Mouse (Mus musculus): ENCODE measurements around the gene Klhl41. TPM values are rescaled to one million over a fixed set of nuclear protein-coding genes. Genes with fewer than 3 reads are reported as not detected.

Gene Klhl41
- polyA plus RNA-seq, 1 experiment from 2014 or later: 1.2 TPM

DNA sequence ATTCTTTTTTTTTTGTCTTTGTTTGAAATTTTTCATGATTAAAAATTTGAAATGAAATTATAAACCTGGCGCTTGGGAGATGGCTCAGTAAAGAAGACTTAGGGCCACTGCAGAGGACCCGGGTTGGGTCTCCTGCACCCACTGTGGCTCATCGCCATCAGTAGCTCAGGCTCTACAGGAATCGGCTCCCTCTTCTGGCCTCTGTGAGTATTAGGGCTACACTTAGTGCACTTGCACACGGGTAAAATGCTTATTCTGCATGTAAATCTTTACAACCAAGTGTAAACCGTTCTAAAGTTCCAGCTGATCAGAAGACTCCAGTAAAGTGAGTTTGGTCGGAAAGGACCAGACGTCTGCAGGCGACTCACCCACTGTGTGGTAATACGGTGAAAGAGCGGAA, 23.6 kb downstream of the Klhl41 start:
- no peaks in the 10 kb centered on the region; the same call in 1 of the 2 replicates for H3K36me3 ChIP-seq (ENCODE audit: control insufficient read depth, insufficient read depth)
- no peaks in the 10 kb centered on the region for H3K4me1 ChIP-seq (ENCODE audit: control insufficient read depth, low read depth, low read length)
- H3K27me3 ChIP-seq (ENCODE audit: control insufficient read depth, insufficient read depth, low read depth, low read length): no peaks in the 10 kb centered on the region
- no peak overlapping the region for H3K4me2 ChIP-seq (ENCODE audit: low read depth, low read length)
- ATAC-seq (ENCODE audit: low read depth): no peak
- no peak overlapping the region for H3K4me3 ChIP-seq (ENCODE audit: low read depth, low read length)
- WGBS (ENCODE audit: insufficient replicate concordance): 81% methylated on average over 11 of the region's 11 CpGs
- no peak overlapping the region for H3K9ac ChIP-seq (ENCODE audit: low read depth, low read length)
- H3K27ac ChIP-seq (ENCODE audit: low read length): no peak overlapping the region
- no peaks in the 10 kb centered on the region for H3K9me3 ChIP-seq (replicated peaks; ENCODE audit: control insufficient read depth, low read length)

- Histone ChIP-seq H3K27ac (ENCODE audit: low read length) (no peak overlapping the region), H3K9ac (ENCODE audit: low read depth, low read length) (no peak overlapping the region), H3K9me3 (replicated peaks; ENCODE audit: control insufficient read depth, low read length) (no peaks in the 10 kb centered on the region), H3K27me3 (ENCODE audit: control insufficient read depth, insufficient read depth, low read depth, low read length) (no peaks in the 10 kb centered on the region), H3K4me2 (ENCODE audit: low read depth, low read length) (no peak overlapping the region), H3K4me1 (ENCODE audit: control insufficient read depth, low read depth, low read length) (no peaks in the 10 kb centered on the region), H3K4me3 (ENCODE audit: low read depth, low read length) (no peak overlapping the region), H3K36me3 (ENCODE audit: control insufficient read depth, insufficient read depth) (no peaks in the 10 kb centered on the region)
- WGBS (ENCODE audit: insufficient replicate concordance): 80% methylated on average over 8 of the region's 8 CpGs
- no peak for ATAC-seq (ENCODE audit: low read depth)
Measured at GRCm38 (mm10) chr2:69700446-69700845, 30.5 kb downstream of the Klhl41 start.

GRCm38 (mm10) chr2:69712171-69712570, 42.3 kb downstream of the Klhl41 start:
- Histone ChIP-seq H3K9ac (ENCODE audit: low read depth, low read length) (no peak overlapping the region), H3K4me3 (ENCODE audit: low read depth, low read length) (no peak overlapping the region), H3K9me3 (replicated peaks; ENCODE audit: control insufficient read depth, low read length) (no peaks in the 10 kb centered on the region), H3K4me2 (ENCODE audit: low read depth, low read length) (no peak overlapping the region), H3K36me3 (ENCODE audit: control insufficient read depth, insufficient read depth) (no peaks in the 10 kb centered on the region), H3K27ac (ENCODE audit: low read length) (no peak overlapping the region), H3K4me1 (ENCODE audit: control insufficient read depth, low read depth, low read length) (peaks cover 4% of the 10 kb centered on the region), H3K27me3 (ENCODE audit: control insufficient read depth, insufficient read depth, low read depth, low read length) (no peaks in the 10 kb centered on the region)
- 84% methylated on average over 14 of the region's 14 CpGs for WGBS (ENCODE audit: insufficient replicate concordance)
- no peak for ATAC-seq (ENCODE audit: low read depth)

GRCm38 (mm10) chr2:69712981-69713625, 43.2 kb downstream of the Klhl41 start, which contains the start of gene Fastkd1:
TSS of gene Fastkd1 (minus strand) at chr2:69713516.
- under 1% methylated on average over 39 of the region's 39 CpGs for WGBS (ENCODE audit: insufficient replicate concordance)
- ATAC-seq (ENCODE audit: low read depth): peak; percentile 99

DNA sequence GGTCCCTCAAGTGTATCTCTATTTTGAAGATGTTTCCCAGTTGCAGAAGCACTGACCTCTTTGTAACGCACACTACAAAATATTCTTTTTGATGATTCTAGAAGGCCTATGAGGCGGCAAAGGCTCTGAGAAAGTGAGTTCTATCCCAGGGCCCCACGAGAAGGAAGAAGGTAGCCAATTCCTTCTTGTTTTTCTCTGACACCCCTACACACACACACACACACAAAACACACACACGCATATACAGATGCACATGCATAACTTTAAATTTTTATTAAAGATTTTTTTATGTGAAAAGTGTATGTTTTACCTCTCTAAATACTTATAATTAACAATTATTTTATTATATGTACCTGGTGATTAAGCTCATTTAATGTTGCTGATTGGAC, 43.7 kb downstream of the Klhl41 start:
- Histone ChIP-seq H3K4me3 (ENCODE audit: low read depth, low read length) (peak overlapping the region; percentile 72), H3K4me1 (ENCODE audit: control insufficient read depth, low read depth, low read length) (peaks cover 4% of the 10 kb centered on the region), H3K36me3 (ENCODE audit: control insufficient read depth, insufficient read depth) (no peaks in the 10 kb centered on the region), H3K4me2 (ENCODE audit: low read depth, low read length) (peak overlapping the region; percentile 74), H3K9ac (ENCODE audit: low read depth, low read length) (no peak overlapping the region), H3K27ac (ENCODE audit: low read length) (no peak overlapping the region), H3K27me3 (ENCODE audit: control insufficient read depth, insufficient read depth, low read depth, low read length) (no peaks in the 10 kb centered on the region), H3K9me3 (replicated peaks; ENCODE audit: control insufficient read depth, low read length) (no peaks in the 10 kb centered on the region)
- no peak for ATAC-seq (ENCODE audit: low read depth)
- 22% methylated on average over 4 of the region's 4 CpGs for WGBS (ENCODE audit: insufficient replicate concordance)

More at GRCm38 (mm10) chr2:69712981-69713625, 43.2 kb downstream of the Klhl41 start, which contains the start of gene Fastkd1:
- Histone ChIP-seq H3K9ac (ENCODE audit: low read depth, low read length) (peak within 1 kb of the TSS; percentile 63), H3K27me3 (ENCODE audit: control insufficient read depth, insufficient read depth, low read depth, low read length) (no peaks in the 10 kb centered on the region), H3K4me2 (ENCODE audit: low read depth, low read length) (peak within 1 kb of the TSS; percentile 74), H3K36me3 (ENCODE audit: control insufficient read depth, insufficient read depth) (no peaks in the 10 kb centered on the region), H3K4me3 (ENCODE audit: low read depth, low read length) (peak within 1 kb of the TSS; percentile 72), H3K27ac (ENCODE audit: low read length) (peak within 1 kb of the TSS; percentile 37; the same call in 1 of the 2 replicates), H3K9me3 (replicated peaks; ENCODE audit: control insufficient read depth, low read length) (no peaks in the 10 kb centered on the region), H3K4me1 (ENCODE audit: control insufficient read depth, low read depth, low read length) (peaks cover 4% of the 10 kb centered on the region)

DNA sequence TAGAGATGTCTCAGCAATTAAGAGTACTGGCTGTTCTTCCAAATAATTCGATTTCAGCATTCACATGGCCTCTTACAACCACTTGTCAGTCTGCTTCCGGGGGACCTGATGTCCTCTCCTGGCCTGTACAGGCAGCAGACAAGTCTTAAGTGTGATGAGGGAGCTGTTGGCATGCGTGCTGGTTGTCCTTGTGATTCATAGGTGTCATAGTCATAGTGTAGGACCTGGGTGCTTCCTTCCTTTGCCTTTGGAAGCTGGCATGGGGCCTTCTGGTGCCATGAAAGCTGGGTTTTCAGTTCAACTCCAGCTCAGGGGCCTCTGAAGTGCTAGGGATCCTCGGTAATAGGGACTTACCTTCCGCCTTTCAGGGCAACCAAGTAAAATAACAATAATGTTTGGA, 44.2 kb downstream of the Klhl41 start:
- Histone ChIP-seq H3K27me3 (ENCODE audit: control insufficient read depth, insufficient read depth, low read depth, low read length) (no peaks in the 10 kb centered on the region), H3K9me3 (replicated peaks; ENCODE audit: control insufficient read depth, low read length) (no peaks in the 10 kb centered on the region), H3K4me3 (ENCODE audit: low read depth, low read length) (no peak overlapping the region), H3K4me2 (ENCODE audit: low read depth, low read length) (no peak overlapping the region), H3K4me1 (ENCODE audit: control insufficient read depth, low read depth, low read length) (peaks cover 4% of the 10 kb centered on the region), H3K36me3 (ENCODE audit: control insufficient read depth, insufficient read depth) (no peaks in the 10 kb centered on the region), H3K27ac (ENCODE audit: low read length) (no peak overlapping the region), H3K9ac (ENCODE audit: low read depth, low read length) (no peak overlapping the region)
- 55% methylated on average over 5 of the region's 5 CpGs for WGBS (ENCODE audit: insufficient replicate concordance)
- no peak for ATAC-seq (ENCODE audit: low read depth)

- H3K4me3 ChIP-seq (ENCODE audit: low read depth, low read length): no peak overlapping the region
- no peak overlapping the region for H3K9ac ChIP-seq (ENCODE audit: low read depth, low read length)
- H3K27me3 ChIP-seq (ENCODE audit: control insufficient read depth, insufficient read depth, low read depth, low read length): no peaks in the 10 kb centered on the region; the same call in 1 of the 2 replicates
- peaks cover 4% of the 10 kb centered on the region for H3K4me1 ChIP-seq (ENCODE audit: control insufficient read depth, low read depth, low read length)
- no peak for ATAC-seq (ENCODE audit: low read depth)
- H3K4me2 ChIP-seq (ENCODE audit: low read depth, low read length): no peak overlapping the region
- H3K27ac ChIP-seq (ENCODE audit: low read length): no peak overlapping the region
- no peaks in the 10 kb centered on the region for H3K9me3 ChIP-seq (replicated peaks; ENCODE audit: control insufficient read depth, low read length)
- 40% methylated on average over 3 of the region's 3 CpGs for WGBS (ENCODE audit: insufficient replicate concordance)
- no peaks in the 10 kb centered on the region for H3K36me3 ChIP-seq (ENCODE audit: control insufficient read depth, insufficient read depth)
Measured at GRCm38 (mm10) chr2:69716483-69716882, 46.6 kb downstream of the Klhl41 start.

DNA sequence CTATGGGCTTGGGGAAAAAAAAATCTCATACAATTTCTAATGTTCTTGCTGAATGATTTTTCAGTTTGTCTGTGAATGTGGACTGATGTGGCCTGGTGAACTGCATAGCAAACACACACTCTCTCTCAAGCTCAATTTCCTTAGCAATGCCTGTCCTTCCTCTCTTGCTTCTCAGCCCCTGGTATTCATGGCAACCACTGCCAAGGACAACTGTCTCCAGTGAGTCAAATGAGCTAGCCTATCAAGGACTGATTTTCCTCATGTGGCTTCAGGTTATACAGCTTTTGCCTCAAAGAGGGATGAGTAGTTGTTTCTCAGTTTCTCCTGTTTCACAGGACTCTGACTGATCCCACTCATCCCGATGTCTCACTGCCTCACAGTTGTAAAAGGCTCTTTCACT, 49.2 kb downstream of the Klhl41 start:
- 65% methylated on average over 1 of the region's 1 CpGs for WGBS (ENCODE audit: insufficient replicate concordance)
- Histone ChIP-seq H3K27me3 (ENCODE audit: control insufficient read depth, insufficient read depth, low read depth, low read length) (no peaks in the 10 kb centered on the region; the same call in 1 of the 2 replicates), H3K36me3 (ENCODE audit: control insufficient read depth, insufficient read depth) (no peaks in the 10 kb centered on the region), H3K9ac (ENCODE audit: low read depth, low read length) (no peak overlapping the region), H3K4me3 (ENCODE audit: low read depth, low read length) (no peak overlapping the region), H3K27ac (ENCODE audit: low read length) (no peak overlapping the region), H3K4me2 (ENCODE audit: low read depth, low read length) (no peak overlapping the region), H3K9me3 (replicated peaks; ENCODE audit: control insufficient read depth, low read length) (no peaks in the 10 kb centered on the region), H3K4me1 (ENCODE audit: control insufficient read depth, low read depth, low read length) (peaks cover 5% of the 10 kb centered on the region)
- ATAC-seq (ENCODE audit: low read depth): no peak

- H3K9ac ChIP-seq (ENCODE audit: low read depth, low read length): peak within 1 kb of the TSS; percentile 80
- 4% methylated on average over 12 of the region's 12 CpGs for WGBS (ENCODE audit: insufficient replicate concordance)
- H3K4me3 ChIP-seq (ENCODE audit: low read depth, low read length): peak within 1 kb of the TSS; percentile 83
- H3K9me3 ChIP-seq (replicated peaks; ENCODE audit: control insufficient read depth, low read length): no peaks in the 10 kb centered on the region
- ATAC-seq (ENCODE audit: low read depth): no peak
- peak within 1 kb of the TSS; percentile 82 for H3K27ac ChIP-seq (ENCODE audit: low read length)
- peaks cover 7% of the 10 kb centered on the region for H3K4me1 ChIP-seq (ENCODE audit: control insufficient read depth, low read depth, low read length)
- no peaks in the 10 kb centered on the region for H3K36me3 ChIP-seq (ENCODE audit: control insufficient read depth, insufficient read depth)
- peak within 1 kb of the TSS; percentile 88 for H3K4me2 ChIP-seq (ENCODE audit: low read depth, low read length)
- no peaks in the 10 kb centered on the region; the same call in 1 of the 2 replicates for H3K27me3 ChIP-seq (ENCODE audit: control insufficient read depth, insufficient read depth, low read depth, low read length)
Measured at GRCm38 (mm10) chr2:69722273-69722649, 52.3 kb downstream of the Klhl41 start, which contains the start of gene Ppig. TSS of gene Ppig (plus strand) at chr2:69722545.
